Comparison of ENCODE assay signal across 10 mouse cellular contexts in genomic region chr3:38360974-38361373, GRCm38 (mm10).
DNase-seq lines count a peak whose midpoint lies in the region; ATAC-seq and TF ChIP-seq lines count a peak whose summit lies in the region.
"Had no signal": no experiment of that assay in that cellular context is flagged by ENCODE, and none has a peak within 500 bp of the region (broad histone marks: within the 10 kb centered on the region; RNA-seq: fewer than 3 reads in every experiment).

No protein-coding gene starts in this region.

- H3K36me3 ChIP-seq in hindbrain, embryonic 10.5 days: no peaks in the 10 kb centered on the region
- no peaks in the 10 kb centered on the region for H3K36me3 ChIP-seq in hindbrain, embryonic 13.5 days
- H3K36me3 ChIP-seq in midbrain, embryonic 10.5 days: no peaks in the 10 kb centered on the region
- no peaks in the 10 kb centered on the region for H3K36me3 ChIP-seq in midbrain, postnatal 0 days (ENCODE audit: insufficient read depth, low read length)
- no peaks in the 10 kb centered on the region for H3K36me3 ChIP-seq in intestine, embryonic 15.5 days
- H3K36me3 ChIP-seq in midbrain, embryonic 15.5 days (replicated peaks): no peaks in the 10 kb centered on the region
- H3K36me3 ChIP-seq: limb, embryonic 12.5 days had no signal

- DNase-seq in hindbrain, embryonic 10.5 days (ENCODE audit: low spot score): peak; percentile 19
- DNase-seq in midbrain, embryonic 10.5 days (ENCODE audit: low spot score): no peak
- no peak for DNase-seq in midbrain, postnatal 0 days (ENCODE audit: low spot score)
- no peak for DNase-seq in adipocyte (ENCODE audit: low spot score)
- DNase-seq: cerebellum, adult 8-10 months had no signal

- no peak overlapping the region for H3K9ac ChIP-seq in hindbrain, embryonic 13.5 days
- H3K9ac ChIP-seq in midbrain, postnatal 0 days (replicated peaks; ENCODE audit: low read length, poor library complexity, severe bottlenecking): no peak overlapping the region
- H3K9ac ChIP-seq in intestine, embryonic 15.5 days: no peak overlapping the region
- no peak overlapping the region for H3K9ac ChIP-seq in midbrain, embryonic 15.5 days
- H3K9ac ChIP-seq: forebrain, embryonic 13.5 days; limb, embryonic 12.5 days had no signal

- ATAC-seq in hindbrain, embryonic 13.5 days (ENCODE audit: low FRiP score): no peak
- ATAC-seq in midbrain, postnatal 0 days (ENCODE audit: low FRiP score): no peak
- ATAC-seq in intestine, embryonic 15.5 days: no peak
- ATAC-seq in midbrain, embryonic 15.5 days (replicated peaks): no peak
- ATAC-seq: forebrain, embryonic 13.5 days had no signal

- no peak overlapping the region for H3K4me2 ChIP-seq in hindbrain, embryonic 13.5 days
- no peak overlapping the region for H3K4me2 ChIP-seq in midbrain, postnatal 0 days (ENCODE audit: low read depth, low read length, poor library complexity, severe bottlenecking)
- no peak overlapping the region for H3K4me2 ChIP-seq in intestine, embryonic 15.5 days (replicated peaks)
- no peak overlapping the region for H3K4me2 ChIP-seq in midbrain, embryonic 15.5 days
- H3K4me2 ChIP-seq: forebrain, embryonic 13.5 days; limb, embryonic 12.5 days had no signal

- no peak for TF ChIP-seq CTCF in midbrain, postnatal 0 days (IDR thresholded peaks at IDR 0.05)

- no peaks in the 10 kb centered on the region for H3K27me3 ChIP-seq in hindbrain, embryonic 10.5 days (ENCODE audit: insufficient read depth, poor library complexity, severe bottlenecking)
- no peaks in the 10 kb centered on the region for H3K27me3 ChIP-seq in hindbrain, embryonic 13.5 days
- no peaks in the 10 kb centered on the region for H3K27me3 ChIP-seq in midbrain, embryonic 10.5 days (ENCODE audit: low read depth, poor library complexity, severe bottlenecking)
- H3K27me3 ChIP-seq in midbrain, postnatal 0 days (ENCODE audit: insufficient read depth, low read length): no peaks in the 10 kb centered on the region
- no peaks in the 10 kb centered on the region for H3K27me3 ChIP-seq in intestine, embryonic 15.5 days (replicated peaks)
- no peaks in the 10 kb centered on the region for H3K27me3 ChIP-seq in midbrain, embryonic 15.5 days (replicated peaks)
- H3K27me3 ChIP-seq: forebrain, embryonic 13.5 days; limb, embryonic 12.5 days had no signal

- 53% methylated on average over 5 of the region's 5 CpGs for WGBS in hindbrain, embryonic 10.5 days
- WGBS in hindbrain, embryonic 13.5 days: 61% methylated on average over 5 of the region's 5 CpGs
- WGBS in midbrain, embryonic 10.5 days: 65% methylated on average over 5 of the region's 5 CpGs
- 55% methylated on average over 5 of the region's 5 CpGs for WGBS in midbrain, postnatal 0 days
- WGBS in intestine, embryonic 15.5 days: 53% methylated on average over 5 of the region's 5 CpGs
- WGBS in midbrain, embryonic 15.5 days: 63% methylated on average over 5 of the region's 5 CpGs

- no peaks in the 10 kb centered on the region for H3K9me3 ChIP-seq in hindbrain, embryonic 10.5 days
- H3K9me3 ChIP-seq in hindbrain, embryonic 13.5 days: no peaks in the 10 kb centered on the region
- no peaks in the 10 kb centered on the region for H3K9me3 ChIP-seq in midbrain, embryonic 10.5 days (replicated peaks)
- no peaks in the 10 kb centered on the region for H3K9me3 ChIP-seq in midbrain, postnatal 0 days (ENCODE audit: low read length)
- no peaks in the 10 kb centered on the region for H3K9me3 ChIP-seq in intestine, embryonic 15.5 days
- H3K9me3 ChIP-seq in midbrain, embryonic 15.5 days: no peaks in the 10 kb centered on the region
- H3K9me3 ChIP-seq: forebrain, embryonic 13.5 days; limb, embryonic 12.5 days had no signal

- no peak overlapping the region for H3K4me3 ChIP-seq in hindbrain, embryonic 10.5 days
- H3K4me3 ChIP-seq in hindbrain, embryonic 13.5 days: no peak overlapping the region
- no peak overlapping the region for H3K4me3 ChIP-seq in midbrain, embryonic 10.5 days
- H3K4me3 ChIP-seq in midbrain, postnatal 0 days (ENCODE audit: low read depth, low read length): no peak overlapping the region
- H3K4me3 ChIP-seq in intestine, embryonic 15.5 days (replicated peaks): no peak overlapping the region
- no peak overlapping the region for H3K4me3 ChIP-seq in midbrain, embryonic 15.5 days
- H3K4me3 ChIP-seq: forebrain, embryonic 13.5 days; limb, embryonic 12.5 days had no signal

- peaks cover 30% of the 10 kb centered on the region for H3K4me1 ChIP-seq in hindbrain, embryonic 10.5 days (replicated peaks)
- H3K4me1 ChIP-seq in hindbrain, embryonic 13.5 days (replicated peaks): peaks cover 15% of the 10 kb centered on the region
- H3K4me1 ChIP-seq in midbrain, embryonic 10.5 days: peaks cover 21% of the 10 kb centered on the region
- H3K4me1 ChIP-seq in midbrain, postnatal 0 days (ENCODE audit: insufficient read depth, low read length): no peaks in the 10 kb centered on the region
- H3K4me1 ChIP-seq in intestine, embryonic 15.5 days (replicated peaks): 0 out of 2 replicates have a peak, but pooled peaks cover 7% of the 10 kb centered on the region
- peaks cover 15% of the 10 kb centered on the region for H3K4me1 ChIP-seq in midbrain, embryonic 15.5 days
- H3K4me1 ChIP-seq: forebrain, embryonic 13.5 days; limb, embryonic 12.5 days had no signal

- peak overlapping the region; percentile 60 for H3K27ac ChIP-seq in hindbrain, embryonic 10.5 days
- no peak overlapping the region for H3K27ac ChIP-seq in hindbrain, embryonic 13.5 days
- peak overlapping the region; percentile 57 for H3K27ac ChIP-seq in midbrain, embryonic 10.5 days (replicated peaks)
- H3K27ac ChIP-seq in midbrain, postnatal 0 days (ENCODE audit: low read depth, low read length): no peak overlapping the region
- H3K27ac ChIP-seq in intestine, embryonic 15.5 days: peak overlapping the region; percentile 48; the same call in 1 of the 2 replicates
- peak overlapping the region; percentile 2; the same call in 1 of the 2 replicates for H3K27ac ChIP-seq in midbrain, embryonic 15.5 days
- H3K27ac ChIP-seq: forebrain, embryonic 13.5 days; limb, embryonic 12.5 days had no signal

Comparison
In these comparisons a context has a peak if more than half of its experiments do, and no peak if none do; other contexts are left out.
1. H3K27ac ChIP-seq: peak in hindbrain, embryonic 10.5 days (single experiment), midbrain, embryonic 10.5 days (single experiment), intestine, embryonic 15.5 days (single experiment) and midbrain, embryonic 15.5 days (single experiment); none in hindbrain, embryonic 13.5 days (single experiment) and midbrain, postnatal 0 days (single experiment).